Mouse (Mus musculus) lung, adult 2 months (tissue): ENCODE data around the gene Ak9.

Source experiments
- CTCF ChIP-seq: fragments of 200-500 bp; IDR thresholded peaks from 2 replicates; pipeline ENCODE4 v1.5.1; 2011; ENCODE audit warnings: mild to moderate bottlenecking, low read length, control low read depth; ENCODE audit not compliant: insufficient read depth
- POLR2A ChIP-seq: fragments of 200-500 bp; IDR thresholded peaks from 2 replicates; pipeline ENCODE4 v1.6.1; 2011; ENCODE audit warnings: low read depth, mild to moderate bottlenecking, control low read depth, low read length, borderline replicate concordance; ENCODE audit errors: extremely low read depth

- TF ChIP-seq CTCF: no peak
- no peak for TF ChIP-seq POLR2A
Observed at GRCm38 (mm10) chr10:41480938-41481880, 177.4 kb downstream of the Ak9 start.
